Mouse (Mus musculus) right cerebral cortex, adult 18-20 months (tissue): ENCODE measurements around the gene Olfr814.
"Not testable (repeated sequence)": the region's sequence is repeated elsewhere in the genome, so short reads cannot be mapped to it uniquely, and the experiment has no call there.

ENCODE experiments used
- DNase-seq: peaks from one replicate; pipeline ENCODE4 v3.0.0; 2022; ENCODE audit warnings: mixed read lengths

Olfr814 gene

GRCm38 (mm10) chr10:129879751-129880150, at the start of gene Olfr814:
Gene Olfr814, minus strand, starts transcription at chr10:129879851.
- DNase-seq, result not testable (repeated sequence)

DNA sequence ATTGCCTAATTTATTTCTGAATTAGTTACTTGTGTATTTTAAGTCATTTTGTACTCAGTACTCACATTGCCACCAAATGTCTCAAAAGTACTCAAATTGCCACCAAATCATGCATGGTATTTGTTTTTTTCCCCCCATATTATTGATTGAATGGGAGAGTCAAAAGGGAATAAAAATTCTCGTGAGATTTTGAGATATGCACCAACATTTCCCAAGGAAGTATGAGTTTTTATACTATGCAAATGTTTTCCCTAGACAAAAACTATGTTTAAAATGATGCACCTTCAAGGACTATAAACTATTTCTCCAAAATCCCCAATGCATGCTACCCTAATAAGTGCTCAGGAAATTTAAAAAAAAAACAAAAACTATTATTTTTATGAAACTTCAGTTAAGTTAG, 35.8 kb upstream of the Olfr814 start, which contains the start of gene Olfr816:
Olfr816 (minus strand) TSS at position 101 of the 400 bp plus-strand sequence.
- no peak for DNase-seq

- not testable (repeated sequence) for DNase-seq
These were observed 26.1 kb upstream of the Olfr814 start, which contains the start of gene Olfr815 for GRCm38 (mm10) chr10:129905767-129906166. Gene Olfr815, minus strand, starts transcription at chr10:129905867.

- no peak for DNase-seq
These were observed 6.3 kb upstream of the Olfr814 start for GRCm38 (mm10) chr10:129885934-129886333.

DNA sequence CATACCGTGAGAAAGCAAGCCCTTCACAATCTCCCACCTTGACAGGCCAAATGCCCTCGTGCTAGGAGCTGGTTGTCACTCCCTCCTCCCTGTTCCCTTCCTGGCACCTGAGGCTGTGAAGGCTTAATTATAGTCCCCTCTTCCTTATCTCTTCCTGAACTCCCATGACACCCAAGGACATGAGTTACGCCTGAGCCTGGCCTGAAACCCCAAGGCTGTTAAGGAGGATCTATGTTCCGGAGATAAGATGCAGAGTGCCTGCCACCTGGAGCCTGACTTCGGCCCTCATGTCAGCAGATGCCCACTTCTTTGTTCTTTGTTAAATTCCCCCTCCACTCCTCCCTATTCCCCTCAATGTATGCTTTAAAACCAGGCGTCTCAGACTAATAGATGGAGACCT, 5.8 kb upstream of the Olfr814 start:
- not testable (repeated sequence) for DNase-seq

GRCm38 (mm10) chr10:129855067-129855466, 24.6 kb downstream of the Olfr814 start, which contains the start of gene Olfr813:
Gene Olfr813, plus strand, starts transcription at chr10:129855367.
- no peak for DNase-seq

GRCm38 (mm10) chr10:129847343-129847742, 32.3 kb downstream of the Olfr814 start:
- no peak for DNase-seq

GRCm38 (mm10) chr10:129845994-129846393, 33.7 kb downstream of the Olfr814 start, which contains the start of gene Olfr812:
Gene Olfr812, minus strand, starts transcription at chr10:129846094.
- DNase-seq, result no peak
